Mouse (Mus musculus) adrenal gland, adult 2 months (tissue): ENCODE data around the gene Ptges. TPM values are rescaled to one million over a fixed set of nuclear protein-coding genes. Genes with fewer than 3 reads are reported as not detected.

Source experiments
- DNase-seq: peaks from one replicate; pipeline ENCODE4 v3.0.0; 2021
- polyA plus RNA-seq: library from polyadenylated mRNA; depleted of rRNA; stranded (reverse); fragments of >200 nt; gene quantifications from 2 replicates; pipeline ENCODE4 v1.2.3, GENCODE M21; 2012; rRNA removed
- total RNA-seq, 2 experiments: library from RNA; stranded (reverse); gene quantifications; 2 replicates each; pipeline ENCODE4 v1.2.3; 2021

The Ptges gene
- total and polyA plus RNA-seq, 3 experiments: 25.4 to 37.9 (median 34.1) TPM

DNA sequence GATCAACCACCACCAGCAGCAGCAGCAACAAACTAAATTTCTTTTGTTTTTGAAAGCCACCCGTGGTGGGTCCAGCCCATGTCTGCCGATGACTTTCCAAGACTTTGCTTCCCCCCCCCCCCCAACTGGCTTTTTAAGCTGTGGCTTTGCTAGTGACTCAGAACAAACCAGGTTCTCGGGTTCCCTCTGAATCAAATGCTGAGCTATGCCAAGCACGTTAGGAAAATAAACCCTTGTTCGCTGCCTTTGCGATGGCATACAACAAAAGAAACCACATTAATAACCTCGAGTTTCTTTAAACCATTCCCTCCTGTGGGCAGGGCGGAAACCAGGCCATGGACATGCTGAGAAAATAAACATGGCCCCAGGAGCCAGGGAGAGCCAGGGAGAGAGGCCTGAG, 81.5 kb downstream of the Ptges start:
- DNase-seq: no peak

DNA sequence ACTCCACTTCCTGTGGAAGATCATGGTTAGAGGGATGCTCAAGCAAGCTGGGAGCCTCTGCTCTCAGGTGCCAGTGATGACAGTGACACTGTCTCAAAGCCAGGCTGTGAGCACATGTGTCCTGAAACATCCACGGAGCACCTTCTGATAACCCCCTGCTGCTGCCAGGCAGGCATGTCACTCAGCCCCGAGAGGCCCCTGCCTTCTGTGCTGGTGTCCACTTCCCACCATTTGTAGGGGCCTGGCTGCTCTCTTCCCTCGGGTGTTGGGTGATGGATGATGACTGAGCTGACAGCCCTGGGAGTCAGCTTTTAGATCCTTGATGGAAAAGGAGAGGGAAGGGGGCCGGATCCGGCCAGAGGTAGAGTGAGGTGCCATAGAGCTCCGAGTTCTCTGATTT, 82.9 kb downstream of the Ptges start:
- no peak for DNase-seq

DNA sequence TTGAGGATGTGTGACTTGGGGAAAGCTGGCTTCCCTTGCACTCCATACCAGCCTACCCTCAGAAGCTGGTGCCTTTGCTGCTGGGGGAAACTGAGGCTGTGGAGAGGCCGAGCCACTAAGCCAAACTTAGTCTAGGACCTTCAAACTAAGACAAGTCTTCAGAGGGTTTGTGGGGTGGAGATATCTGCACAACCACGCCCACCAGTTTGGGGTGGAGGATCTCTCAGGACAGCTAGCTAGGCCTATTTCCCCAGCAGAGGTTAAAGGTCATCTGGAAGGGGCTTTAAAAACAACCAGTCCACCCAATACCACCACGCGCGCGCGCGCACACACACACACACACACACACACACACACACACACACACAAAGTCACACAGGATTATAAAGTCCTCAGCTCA, 83.4 kb downstream of the Ptges start:
- no peak for DNase-seq

DNA sequence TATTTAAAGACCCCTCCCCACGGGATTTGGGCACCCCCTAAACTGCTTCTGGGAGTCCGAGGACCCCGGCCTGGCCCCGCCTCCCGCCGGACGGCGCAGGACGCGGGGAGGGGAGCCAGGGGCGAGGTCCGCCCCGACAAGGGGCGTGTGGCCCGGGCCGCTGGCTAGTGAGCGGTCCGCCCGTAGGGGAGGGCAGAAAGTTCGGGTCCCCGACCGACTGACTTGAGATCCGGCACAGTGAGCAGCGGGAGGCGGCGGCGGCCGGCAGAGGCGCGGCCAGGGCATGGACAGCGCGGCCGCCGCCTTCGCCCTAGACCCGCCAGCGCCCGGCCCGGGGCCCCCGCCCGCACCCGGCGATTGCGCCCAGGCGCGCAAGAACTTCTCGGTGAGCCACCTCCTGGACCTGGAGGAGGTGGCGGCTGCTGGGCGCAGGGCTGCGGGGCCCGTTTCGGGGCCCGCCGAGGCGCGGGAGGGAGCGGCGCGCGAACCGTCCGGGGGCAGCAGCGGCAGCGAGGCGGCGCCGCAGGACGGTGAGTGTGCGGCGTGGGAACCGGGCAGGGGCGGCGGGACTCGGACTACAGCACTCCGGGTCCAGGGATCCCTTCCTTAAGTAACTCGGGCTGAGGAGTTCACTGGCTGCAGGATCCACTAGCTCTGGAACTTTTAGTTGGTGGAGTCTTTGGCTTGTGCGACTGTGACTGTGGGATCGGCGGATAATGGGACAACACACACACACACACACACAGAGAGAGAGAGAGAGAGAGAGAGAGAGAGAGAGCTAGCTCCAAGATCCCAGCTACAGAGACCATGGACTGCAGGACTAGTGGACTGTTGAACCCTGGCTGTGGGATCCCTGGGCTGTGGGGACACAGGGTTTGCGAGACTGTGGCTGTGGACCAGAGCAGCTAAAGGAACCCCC, 84.3 kb downstream of the Ptges start:
- DNase-seq: peak; percentile 39

DNA sequence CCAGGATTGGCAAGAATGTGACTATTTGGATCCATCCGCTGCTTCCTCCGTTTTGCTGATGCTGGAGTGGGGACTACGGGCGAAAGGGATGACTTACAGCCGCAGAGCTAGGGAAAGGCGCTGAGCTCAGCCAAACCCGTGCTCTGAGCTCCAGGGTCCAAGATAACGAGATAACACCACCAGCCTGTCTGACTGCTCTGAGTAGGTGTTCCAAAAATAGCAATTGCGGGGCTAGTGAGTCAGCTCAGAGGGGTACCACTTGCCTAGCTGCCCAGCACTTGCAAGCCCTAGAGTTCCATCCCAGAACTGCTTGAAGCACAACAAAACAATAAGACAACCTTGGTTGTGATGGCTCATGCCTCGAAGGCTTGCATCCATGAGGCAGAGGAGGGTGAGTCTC, 87.0 kb downstream of the Ptges start:
- no peak for DNase-seq

Other genes starting within 250 kb of the Ptges start
- 1 to 10 TPM; 1.8 to 5.0 TPM for gene 1700001O22Rik, start 126.2 kb downstream of the Ptges start, total RNA-seq
- 2.8 and 3.6 TPM in 2 replicates for gene 1700001O22Rik, start 126.2 kb downstream of the Ptges start, polyA plus RNA-seq
- 10 to 100 TPM; 33.5 to 45.4 TPM for gene Ntmt1, start 122.0 kb downstream of the Ptges start, total RNA-seq
- 69.9 and 77.1 TPM in 2 replicates for gene Ntmt1, start 122.0 kb downstream of the Ptges start, polyA plus RNA-seq
- 10 to 100 TPM; 24.7 to 30.3 TPM for gene Asb6, start 99.5 kb downstream of the Ptges start, total RNA-seq
- gene Asb6, start 99.5 kb downstream of the Ptges start, polyA plus RNA-seq: 58.2 and 62.5 TPM in 2 replicates
- gene Prrx2, start 94.9 kb downstream of the Ptges start, total RNA-seq: 1 to 10 TPM; 2.1 to 2.2 TPM
- 4.3 and 5.0 TPM in 2 replicates for gene Prrx2, start 94.9 kb downstream of the Ptges start, polyA plus RNA-seq
- gene Tor1b, start 23.1 kb upstream of the Ptges start, total RNA-seq: 10 to 100 TPM; 49.6 to 51.2 TPM
- gene Tor1b, start 23.1 kb upstream of the Ptges start, polyA plus RNA-seq: 61.7 and 81.7 TPM in 2 replicates
- 10 to 100 TPM; 33.5 to 37.5 TPM for gene Tor1a, start 38.1 kb upstream of the Ptges start, total RNA-seq
- gene Tor1a, start 38.1 kb upstream of the Ptges start, polyA plus RNA-seq: 57.0 and 60.9 TPM in 2 replicates
- gene BC005624, start 52.3 kb upstream of the Ptges start, total RNA-seq: 10 to 100 TPM; 45.3 to 50.7 TPM
- gene BC005624, start 52.3 kb upstream of the Ptges start, polyA plus RNA-seq: 5.6 and 7.8 TPM in 2 replicates
- gene Usp20, start 52.4 kb upstream of the Ptges start, total RNA-seq: 10 to 100 TPM; 24.2 to 38.1 TPM
- 21.1 and 32.9 TPM in 2 replicates for gene Usp20, start 52.4 kb upstream of the Ptges start, polyA plus RNA-seq
- gene Fnbp1, start 212.1 kb upstream of the Ptges start, total RNA-seq: 10 to 100 TPM; 59.7 to 73.4 TPM
- 34.3 and 35.6 TPM in 2 replicates for gene Fnbp1, start 212.1 kb upstream of the Ptges start, polyA plus RNA-seq
- 10 to 100 TPM; 54.9 to 55.8 TPM for gene Gpr107, start 222.5 kb upstream of the Ptges start, total RNA-seq
- 18.2 and 21.7 TPM in 2 replicates for gene Gpr107, start 222.5 kb upstream of the Ptges start, polyA plus RNA-seq